Mouse (Mus musculus): ENCODE measurements around the gene Olfr1340. TPM values are rescaled to one million over a fixed set of nuclear protein-coding genes. Genes with fewer than 3 reads are reported as not detected.
A peak's percentile ranks its signal among the peaks of the same experiment; 100 is the strongest.

Olfr1340 gene
- not detected for total RNA-seq (2021)
- long read RNA-seq, experiment 1, result 0 reads
- long read RNA-seq, experiment 2, result 0 reads

GRCm38 (mm10) chr4:118719838-118720237 lies at the start of gene Olfr1340:
Gene Olfr1340, plus strand, starts transcription at chr4:118720138.
- DNase-seq, result no peak

- no peak for DNase-seq
Measured at GRCm38 (mm10) chr4:118687086-118687485, 32.9 kb upstream of the Olfr1340 start.

- no peak for DNase-seq
Measured at GRCm38 (mm10) chr4:118692412-118692973, 27.4 kb upstream of the Olfr1340 start, which contains the start of gene Olfr1342. Gene Olfr1342, minus strand, starts transcription at chr4:118692756.

- no peak for DNase-seq
Measured at GRCm38 (mm10) chr4:118693812-118694211, 26.1 kb upstream of the Olfr1340 start.

- DNase-seq, result no peak
Measured at GRCm38 (mm10) chr4:118703223-118703622, 16.7 kb upstream of the Olfr1340 start, which contains the start of gene Olfr1341. Gene Olfr1341, plus strand, starts transcription at chr4:118703523.

- DNase-seq, result no peak
Measured at GRCm38 (mm10) chr4:118708086-118708485, 11.9 kb upstream of the Olfr1340 start.

- DNase-seq, result no peak
Measured at GRCm38 (mm10) chr4:118711656-118712055, 8.3 kb upstream of the Olfr1340 start.

GRCm38 (mm10) chr4:118721742-118722483 lies 2.0 kb downstream of the Olfr1340 start:
- peak; percentile 25 for DNase-seq

GRCm38 (mm10) chr4:118731875-118732274 lies 11.9 kb downstream of the Olfr1340 start, which contains the start of gene Olfr1339:
Gene Olfr1339, plus strand, starts transcription at chr4:118732175.
- no peak for DNase-seq

GRCm38 (mm10) chr4:118739574-118739973 lies 19.6 kb downstream of the Olfr1340 start:
- no peak for DNase-seq

- no peak for DNase-seq
Measured at GRCm38 (mm10) chr4:118740988-118741698, 21.2 kb downstream of the Olfr1340 start.

- no peak for DNase-seq
Measured at GRCm38 (mm10) chr4:118741881-118742280, 21.9 kb downstream of the Olfr1340 start.

GRCm38 (mm10) chr4:118758637-118759036 lies 38.7 kb downstream of the Olfr1340 start, which contains the start of gene Olfr1338:
Gene Olfr1338, minus strand, starts transcription at chr4:118758737.
- DNase-seq, result no peak

Other genes with a start within 250 kb of the Olfr1340 start
- gene Tie1, start 230.1 kb upstream of the Olfr1340 start, total RNA-seq (2021), result 10 to 100 TPM; 37.6 to 38.5 TPM
- not detected for gene 2610528J11Rik, start 193.1 kb upstream of the Olfr1340 start, total RNA-seq (2021)
- under 1 TPM; 0.14 to 0.23 TPM for gene Tmem125, start 176.1 kb upstream of the Olfr1340 start, total RNA-seq (2021)
- gene Cfap57, start 99.4 kb upstream of the Olfr1340 start, total RNA-seq (2021), result not detected
- 10 to 100 TPM; 43.3 to 47.1 TPM for gene Ebna1bp2, start 99.3 kb upstream of the Olfr1340 start, total RNA-seq (2021)
- gene Olfr62, start 61.2 kb upstream of the Olfr1340 start, total RNA-seq (2021), result not detected
- not detected for gene Olfr1342, start 27.4 kb upstream of the Olfr1340 start, total RNA-seq (2021)
- not detected for gene Olfr1341, start 16.6 kb upstream of the Olfr1340 start, total RNA-seq (2021)
- gene Olfr1339, start 12.0 kb downstream of the Olfr1340 start, total RNA-seq (2021), result not detected
- not detected for gene Olfr1338, start 38.6 kb downstream of the Olfr1340 start, total RNA-seq (2021)
- gene Olfr1337, start 62.4 kb downstream of the Olfr1340 start, total RNA-seq (2021), result not detected
- gene Olfr1335, start 89.8 kb downstream of the Olfr1340 start, total RNA-seq (2021), result not detected
- not detected for gene Olfr1333, start 116.1 kb downstream of the Olfr1340 start, total RNA-seq (2021)
- not detected for gene Olfr1331, start 144.5 kb downstream of the Olfr1340 start, total RNA-seq (2021)
- gene Olfr1330, start 168.5 kb downstream of the Olfr1340 start, total RNA-seq (2021), result not detected
- gene Olfr1329, start 197.3 kb downstream of the Olfr1340 start, total RNA-seq (2021), result not detected
- gene Olfr1328, start 218.5 kb downstream of the Olfr1340 start, total RNA-seq (2021), result not detected
- under 1 TPM in 1 of 2 experiments, not detected in 1; 0.16 TPM for gene Lao1, start 241.4 kb downstream of the Olfr1340 start, total RNA-seq (2021)